Mouse (Mus musculus) CH12.LX (cell line): ENCODE data around the gene Mindy3.

Experiments used
- CTCF ChIP-seq, 2 experiments: IDR thresholded peaks in 1 of 2; conservative IDR thresholded peaks in 1 of 2; 2 replicates each; pipeline ENCODE4 v1.5.1; 2011 to 2012; ENCODE audit warnings: low read depth in 2 of 2, low read length in 2 of 2, improper control_type of control experiment in 1 of 2, inconsistent platforms in 1 of 2, mild to moderate bottlenecking in 1 of 2, moderate library complexity in 1 of 2
- E2F4 ChIP-seq: IDR thresholded peaks from 2 replicates; pipeline ENCODE4 v1.6.1; 2011; ENCODE audit warnings: low read depth, low read length, improper control_type of control experiment; ENCODE audit not compliant: insufficient replicate concordance
- EP300 ChIP-seq: IDR thresholded peaks from 2 replicates; pipeline ENCODE4 v1.6.1; 2011; ENCODE audit warnings: low read length, improper control_type of control experiment
- KAT2A ChIP-seq: IDR thresholded peaks from 2 replicates; pipeline ENCODE4 v1.6.1; 2012; ENCODE audit warnings: low read length, improper control_type of control experiment, inconsistent platforms; ENCODE audit not compliant: insufficient replicate concordance
- MXI1 ChIP-seq: IDR thresholded peaks from 2 replicates; pipeline ENCODE4 v1.6.1; 2011; ENCODE audit warnings: mild to moderate bottlenecking, low read depth, low read length, improper control_type of control experiment
- POLR2A ChIP-seq: IDR thresholded peaks from 2 replicates; pipeline ENCODE4 v1.6.1; 2011; ENCODE audit warnings: low read depth, mild to moderate bottlenecking, improper control_type of control experiment, low read length
- POLR2AphosphoS2 ChIP-seq: IDR thresholded peaks from 2 replicates; pipeline ENCODE4 v1.6.1; 2011; ENCODE audit warnings: low read depth, low read length, improper control_type of control experiment
- RAD21 ChIP-seq: IDR thresholded peaks from 2 replicates; pipeline ENCODE4 v1.6.1; 2011; ENCODE audit warnings: low read depth, mild to moderate bottlenecking, low read length, improper control_type of control experiment, moderate library complexity
- SIN3A ChIP-seq: IDR thresholded peaks from 2 replicates; pipeline ENCODE4 v1.6.1; 2012; ENCODE audit warnings: low read length, improper control_type of control experiment, inconsistent platforms
- SMC3 ChIP-seq: IDR thresholded peaks from 2 replicates; pipeline ENCODE4 v1.6.1; 2011; ENCODE audit warnings: low read depth, low read length, improper control_type of control experiment
- TCF12 ChIP-seq: IDR thresholded peaks from 2 replicates; pipeline ENCODE4 v1.6.1; 2014; ENCODE audit warnings: low read depth, mild to moderate bottlenecking, inconsistent platforms, low read length, improper control_type of control experiment

DNA sequence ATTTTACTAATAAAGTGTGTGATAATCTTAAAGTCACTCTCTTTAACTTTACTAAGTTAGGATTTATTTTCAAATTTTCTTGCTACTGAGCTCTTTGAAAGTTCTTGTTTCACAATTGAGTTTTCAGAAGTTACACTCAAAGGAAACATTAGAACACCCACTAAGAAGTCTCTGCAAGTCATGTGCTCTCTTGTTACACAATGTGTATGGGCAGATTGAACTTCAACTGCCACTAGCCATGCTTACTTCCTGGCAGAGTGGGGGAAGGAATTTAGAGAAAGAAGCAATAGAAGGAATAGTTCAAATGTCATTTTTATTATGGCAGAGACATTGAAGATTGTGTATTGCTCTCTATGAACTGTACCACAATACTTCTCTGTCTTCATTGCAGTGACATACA is 20.9 kb upstream of the Mindy3 start:
- TF ChIP-seq POLR2A (no peak), CTCF (conservative IDR thresholded peaks at IDR 0.05 in 1 of 2, IDR thresholded peaks at IDR 0.05 in 1 of 2; ENCODE audit: low read depth in 2 of 2, low read length in 2 of 2) (no peak), TCF12 (no peak), E2F4 (no peak), SMC3 (no peak), RAD21 (no peak), POLR2AphosphoS2 (no peak), SIN3A (no peak), EP300 (no peak), KAT2A (no peak), MXI1 (no peak)
